Mouse (Mus musculus) stomach, embryonic 16.5 days (tissue): ENCODE results near the gene Cdh18. TPM values are rescaled to one million over a fixed set of nuclear protein-coding genes. Genes with fewer than 3 reads are reported as not detected.
"Not testable (repeated sequence)": the region's sequence is repeated elsewhere in the genome, so short reads cannot be mapped to it uniquely, and the experiment has no call there.

Experiments used
- ATAC-seq: fragments of 200-750 bp; cut with Nextera tagmentation; 2 replicates; pipeline ENCODE4 v1.8.0; 2017; ENCODE audit warnings: moderate number of reproducible peaks, moderate TSS enrichment; ENCODE audit not compliant: insufficient read depth, low FRiP score
- H3K27ac ChIP-seq: fragments of 300-500 bp; sonication (generic); 2 replicates; pipeline ENCODE4 v1.5.1; 2014; ENCODE audit warnings: low read length
- H3K27me3 ChIP-seq: fragments of 300-500 bp; sonication (generic); 2 replicates; pipeline ENCODE4 v1.6.1; 2014; ENCODE audit warnings: low read length, control low read depth, mixed read lengths; ENCODE audit not compliant: control insufficient read depth, insufficient read depth
- H3K36me3 ChIP-seq: fragments of 300-500 bp; sonication (generic); 2 replicates; pipeline ENCODE4 v1.6.1; 2014; ENCODE audit warnings: low read length; ENCODE audit not compliant: control insufficient read depth, insufficient read depth
- H3K4me1 ChIP-seq: fragments of 300-500 bp; sonication (generic); 2 replicates; pipeline ENCODE4 v1.6.1; 2014; ENCODE audit warnings: low read length, control low read depth, mixed read lengths; ENCODE audit not compliant: control insufficient read depth, insufficient read depth
- H3K4me2 ChIP-seq: fragments of 300-500 bp; sonication (generic); 2 replicates; pipeline ENCODE4 v1.6.1; 2014; ENCODE audit warnings: low read depth, low read length, mixed read lengths
- H3K4me3 ChIP-seq: fragments of 300-500 bp; sonication (generic); replicated peaks from 2 replicates; pipeline ENCODE4 v1.5.1; 2014; ENCODE audit warnings: mild to moderate bottlenecking, low read length
- H3K9ac ChIP-seq: fragments of 300-500 bp; sonication (generic); 2 replicates; pipeline ENCODE4 v1.6.1; 2014; ENCODE audit warnings: low read length
- H3K9me3 ChIP-seq: fragments of 300-500 bp; sonication (generic); replicated peaks from 2 replicates; pipeline ENCODE4 v1.6.1; 2016; ENCODE audit warnings: low read length, control low read depth; ENCODE audit not compliant: control insufficient read depth
- WGBS: fragments of 180-500 bp; shearing (Covaris S2); extraction: QIAGEN DNeasy Blood & Tissue Kit; methylation state at CpG from one replicate; pipeline ENCODE4 v1.1.7; 2014; 5-methylcytosine and 5-hydroxymethylcytosine counted together
- polyA plus RNA-seq: library from polyadenylated mRNA; unstranded; fragments of >200 nt; fragmentation: Nextera tagmentation; extraction: Ambion mirVana; gene quantifications from 2 replicates; pipeline ENCODE4 v1.2.1, GENCODE M21; 2015

Cdh18 gene
- polyA plus RNA-seq, 1 experiment from 2014 or later: 1.8 TPM

DNA sequence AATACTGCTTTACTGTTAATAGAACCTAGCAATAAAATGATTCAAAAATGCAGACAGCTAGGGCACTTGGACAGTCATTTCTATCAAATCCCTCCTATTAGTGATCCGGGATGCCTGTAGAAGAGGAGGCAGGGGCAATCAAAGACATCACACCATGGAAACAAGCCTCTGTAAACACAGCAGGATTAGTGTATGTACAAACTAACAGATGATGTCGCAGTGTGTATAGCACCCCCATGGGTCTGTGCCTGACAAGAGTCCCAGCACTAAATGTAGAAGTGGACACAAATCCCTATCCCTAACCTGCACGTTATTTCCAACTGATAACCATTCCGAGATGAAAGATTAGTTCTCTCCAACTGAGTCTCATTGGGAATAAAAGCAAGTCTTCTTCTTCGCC lies 547.8 kb downstream of the Cdh18 start:
- Histone ChIP-seq H3K4me2 (no peak overlapping the region), H3K4me1 (no peaks in the 10 kb centered on the region), H3K27me3 (no peaks in the 10 kb centered on the region), H3K9ac (no peak overlapping the region), H3K9me3 (no peaks in the 10 kb centered on the region), H3K27ac (no peak overlapping the region), H3K4me3 (no peak overlapping the region), H3K36me3 (no peaks in the 10 kb centered on the region)
- no peak for ATAC-seq
- 73% methylated on average over 5 of the region's 5 CpGs for WGBS

DNA sequence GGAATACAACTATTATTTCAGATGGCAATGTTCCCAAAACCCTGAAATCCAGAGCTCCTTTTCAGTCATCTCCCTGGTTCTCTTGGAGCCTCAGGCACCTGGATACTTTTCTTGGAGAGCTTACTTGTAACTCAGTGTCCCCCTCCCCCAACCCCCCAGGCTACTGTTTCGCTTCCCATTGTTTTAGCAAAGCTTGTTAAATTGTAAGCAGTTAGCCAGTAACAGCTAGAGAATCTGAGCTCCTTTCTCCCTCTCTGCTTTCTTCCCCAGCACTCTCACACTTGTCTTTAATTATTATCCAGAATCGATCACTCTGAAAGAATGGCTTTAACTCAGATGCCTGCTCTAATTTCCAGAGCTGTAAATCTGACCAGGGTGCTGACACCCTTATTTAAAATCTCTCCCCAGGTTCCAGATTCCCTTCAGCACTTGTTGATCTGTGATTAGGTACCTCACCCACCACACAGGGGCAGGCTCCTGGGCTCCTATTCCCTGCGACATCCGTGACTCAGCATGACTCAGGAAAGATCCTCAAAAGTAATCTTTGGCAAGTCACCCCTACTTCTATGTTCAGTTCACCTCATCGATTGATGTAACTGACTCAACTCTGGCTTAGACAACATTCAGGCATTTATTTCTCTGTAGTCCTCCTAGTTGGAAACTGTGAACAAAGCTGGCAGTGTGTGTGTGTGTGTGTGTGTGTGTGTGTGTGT lies 556.0 kb downstream of the Cdh18 start:
- no peak for ATAC-seq

DNA sequence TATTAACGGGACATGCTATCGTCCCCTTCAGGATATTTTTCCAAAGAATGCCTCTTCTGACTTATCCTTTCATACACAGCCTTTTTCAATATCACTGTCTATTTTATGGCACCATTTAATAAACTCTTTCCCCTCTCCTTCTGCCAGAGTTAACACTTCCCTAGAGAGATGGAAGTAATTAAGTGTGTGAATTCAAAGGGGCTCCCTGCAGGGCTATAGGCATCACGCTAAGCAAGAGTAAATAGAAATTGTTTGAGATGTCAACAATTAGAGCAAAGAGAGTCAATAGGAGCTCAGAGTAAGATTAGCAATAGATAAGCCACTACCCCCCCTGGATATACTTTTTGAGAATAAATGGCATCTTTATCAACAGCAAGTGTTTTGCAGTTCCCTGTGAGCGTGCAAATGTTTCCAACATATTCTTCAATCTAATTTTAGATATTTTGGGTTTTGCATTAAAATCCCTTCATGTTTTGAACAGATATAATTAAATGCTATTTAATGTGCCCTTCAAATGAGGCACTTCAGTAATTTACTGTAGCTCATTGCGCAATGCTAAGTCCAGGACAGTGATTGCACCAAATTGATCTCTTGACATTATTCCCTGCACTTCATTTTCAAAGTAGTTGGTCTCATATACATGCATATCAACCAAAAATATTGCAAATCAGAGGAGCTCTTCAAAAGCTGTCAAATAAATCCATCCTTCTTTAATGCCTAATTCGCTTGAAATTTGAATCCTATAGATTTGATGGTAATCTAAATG lies 586.3 kb downstream of the Cdh18 start:
- no peaks in the 10 kb centered on the region for H3K27me3 ChIP-seq
- H3K4me2 ChIP-seq: no peak overlapping the region
- H3K36me3 ChIP-seq: no peaks in the 10 kb centered on the region
- H3K9me3 ChIP-seq: no peaks in the 10 kb centered on the region
- H3K4me3 ChIP-seq: no peak overlapping the region
- WGBS: 72% methylated on average over 6 of the region's 6 CpGs
- H3K9ac ChIP-seq: no peak overlapping the region
- no peaks in the 10 kb centered on the region for H3K4me1 ChIP-seq
- no peak for ATAC-seq
- no peak overlapping the region for H3K27ac ChIP-seq

More for the DNA sequence above, 556.0 kb downstream of the Cdh18 start:
- Histone ChIP-seq H3K36me3 (no peaks in the 10 kb centered on the region), H3K9ac (no peak overlapping the region), H3K4me3 (no peak overlapping the region), H3K27me3 (no peaks in the 10 kb centered on the region), H3K27ac (no peak overlapping the region), H3K4me1 (no peaks in the 10 kb centered on the region), H3K4me2 (no peak overlapping the region), H3K9me3 (no peaks in the 10 kb centered on the region)
- WGBS: 43% methylated on average over 5 of the region's 5 CpGs

DNA sequence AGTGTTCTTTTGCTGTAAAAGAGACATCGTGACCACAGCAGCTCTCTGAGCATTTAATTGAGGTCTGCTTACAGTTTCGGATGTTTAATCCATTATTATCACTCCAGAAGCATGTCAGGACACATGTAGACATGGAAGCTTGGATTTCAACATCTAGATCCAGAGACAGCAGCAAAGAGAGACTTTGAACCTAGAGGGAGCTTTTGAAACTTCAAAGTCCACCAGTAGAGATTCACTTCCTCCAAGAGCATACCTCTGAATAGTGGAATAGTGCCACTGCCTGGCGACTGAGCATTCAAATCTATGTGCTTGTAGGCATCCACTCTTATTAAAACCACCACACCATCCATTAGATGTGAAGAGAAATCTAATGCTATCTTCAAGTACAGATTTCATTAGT lies 588.1 kb downstream of the Cdh18 start:
- 77% methylated on average over 3 of the region's 3 CpGs for WGBS
- Histone ChIP-seq H3K27ac (no peak overlapping the region), H3K9ac (no peak overlapping the region), H3K27me3 (no peaks in the 10 kb centered on the region), H3K4me1 (no peaks in the 10 kb centered on the region), H3K4me2 (no peak overlapping the region), H3K36me3 (no peaks in the 10 kb centered on the region), H3K9me3 (no peaks in the 10 kb centered on the region), H3K4me3 (no peak overlapping the region)
- no peak for ATAC-seq

DNA sequence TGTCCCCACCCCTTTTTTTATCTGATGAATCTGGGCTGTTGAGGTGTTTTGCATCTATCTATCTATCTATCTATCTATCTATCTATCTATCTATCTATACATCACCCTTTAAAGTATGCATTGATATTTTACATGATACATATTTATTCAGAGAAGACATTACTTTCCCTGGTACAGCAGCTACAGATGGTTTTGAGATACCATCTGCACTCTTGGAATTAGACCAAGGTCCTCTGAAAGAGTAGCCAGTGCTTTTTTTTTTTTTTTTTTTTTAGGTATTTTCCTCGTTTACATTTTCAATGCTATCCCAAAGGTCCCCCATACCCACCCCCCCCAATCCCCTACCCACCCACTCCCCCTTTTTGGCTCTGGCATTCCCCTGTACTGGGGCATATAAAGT lies 594.1 kb downstream of the Cdh18 start:
- H3K4me3 ChIP-seq, H3K4me2 ChIP-seq, H3K27me3 ChIP-seq, ATAC-seq, H3K36me3 ChIP-seq, H3K9ac ChIP-seq, H3K9me3 ChIP-seq, H3K27ac ChIP-seq, H3K4me1 ChIP-seq: not testable (repeated sequence)
- no CpG with 5 or more reads among the region's 1 CpGs for WGBS

DNA sequence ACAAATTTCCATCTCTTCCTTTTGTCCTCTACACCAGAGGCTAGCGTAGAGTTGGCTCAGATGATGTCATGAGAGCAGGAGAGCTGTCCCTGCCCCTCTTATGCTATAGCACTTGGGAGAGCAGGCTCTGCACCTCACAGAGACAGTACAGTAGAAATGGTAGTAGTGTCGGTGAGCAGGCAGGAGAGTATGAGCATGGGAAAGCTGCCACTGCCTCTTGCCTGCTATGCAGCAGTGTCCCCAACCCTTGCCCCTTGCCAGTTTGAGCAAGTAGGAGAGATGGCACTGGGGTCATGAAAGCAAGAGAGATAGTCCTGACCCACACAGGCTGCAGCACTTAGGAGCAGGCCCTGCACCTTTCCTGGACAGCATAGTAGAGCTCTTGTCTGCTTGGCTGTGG lies 607.1 kb downstream of the Cdh18 start:
- WGBS: 82% methylated on average over 2 of the region's 2 CpGs
- no peaks in the 10 kb centered on the region for H3K4me1 ChIP-seq
- no peaks in the 10 kb centered on the region for H3K27me3 ChIP-seq
- H3K27ac ChIP-seq: no peak overlapping the region
- no peak overlapping the region for H3K4me2 ChIP-seq
- no peaks in the 10 kb centered on the region for H3K36me3 ChIP-seq
- no peak for ATAC-seq
- H3K9me3 ChIP-seq: no peaks in the 10 kb centered on the region
- H3K9ac ChIP-seq: no peak overlapping the region
- no peak overlapping the region for H3K4me3 ChIP-seq

DNA sequence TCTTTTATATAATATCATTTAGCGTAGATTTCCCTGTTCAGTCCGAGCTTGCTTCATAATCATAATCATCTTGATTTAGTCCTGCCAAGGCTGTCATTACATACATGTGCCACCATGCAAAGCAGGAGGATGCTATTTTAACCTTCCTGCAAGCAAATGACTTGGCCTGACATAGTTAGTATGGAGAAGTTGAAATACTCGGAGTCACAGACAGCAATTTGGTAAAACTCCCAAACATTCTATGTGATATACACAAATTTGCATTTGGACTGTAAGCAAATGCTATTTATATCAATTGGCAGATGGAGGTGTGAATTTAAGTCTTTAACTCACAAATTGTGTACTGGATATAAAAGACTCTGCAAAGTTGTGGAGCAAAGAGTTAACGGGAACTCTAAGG lies 616.0 kb downstream of the Cdh18 start:
- no peak overlapping the region for H3K4me3 ChIP-seq
- H3K27ac ChIP-seq: no peak overlapping the region
- ATAC-seq: no peak
- no peaks in the 10 kb centered on the region for H3K9me3 ChIP-seq
- H3K4me2 ChIP-seq: no peak overlapping the region
- H3K36me3 ChIP-seq: no peaks in the 10 kb centered on the region
- no peaks in the 10 kb centered on the region for H3K4me1 ChIP-seq
- 77% methylated on average over 4 of the region's 4 CpGs for WGBS
- no peaks in the 10 kb centered on the region for H3K27me3 ChIP-seq
- H3K9ac ChIP-seq: no peak overlapping the region

DNA sequence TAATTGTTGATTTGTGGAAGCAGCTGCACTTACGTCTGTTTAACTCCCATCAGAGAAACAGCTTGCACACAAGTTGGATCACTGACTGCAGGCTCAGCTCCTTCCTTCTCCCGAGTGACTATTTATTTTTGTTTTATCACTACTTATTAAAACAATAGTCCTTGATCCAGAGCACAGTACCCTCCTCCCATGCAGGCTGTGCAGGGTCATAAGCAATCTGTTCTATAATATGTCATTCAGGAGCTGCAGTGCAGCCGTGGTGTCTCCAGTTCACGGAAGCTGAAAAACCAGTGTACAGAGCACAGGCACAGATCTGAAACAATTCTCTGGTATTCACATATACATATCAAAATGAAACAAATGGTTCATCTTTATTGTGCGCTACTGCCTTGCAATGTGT lies 625.8 kb downstream of the Cdh18 start:
- no peaks in the 10 kb centered on the region for H3K4me1 ChIP-seq
- no peak overlapping the region for H3K9ac ChIP-seq
- WGBS: 46% methylated on average over 5 of the region's 5 CpGs
- no peaks in the 10 kb centered on the region for H3K27me3 ChIP-seq
- no peak overlapping the region for H3K4me2 ChIP-seq
- no peaks in the 10 kb centered on the region for H3K36me3 ChIP-seq
- no peak overlapping the region for H3K4me3 ChIP-seq
- ATAC-seq: no peak
- no peak overlapping the region for H3K27ac ChIP-seq
- H3K9me3 ChIP-seq: no peaks in the 10 kb centered on the region

DNA sequence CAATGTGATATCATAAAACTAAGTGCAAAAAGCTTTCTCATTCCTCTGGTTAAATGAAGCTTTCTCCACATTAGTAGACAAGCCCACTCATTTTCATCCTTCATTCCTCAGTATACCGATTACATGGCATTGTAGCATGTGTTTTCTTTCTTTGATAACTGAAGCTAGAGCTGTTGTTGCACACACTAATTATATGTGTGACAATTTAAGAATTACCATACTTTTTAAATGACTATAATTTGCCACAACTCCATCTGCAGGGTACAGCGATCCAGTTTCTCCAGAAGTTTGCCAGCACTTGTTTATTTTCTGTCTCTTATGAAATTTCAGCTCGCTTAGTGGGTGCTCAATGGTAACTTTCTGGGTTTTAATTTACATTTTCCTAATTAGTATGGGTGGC lies 663.2 kb downstream of the Cdh18 start:
- Histone ChIP-seq H3K36me3 (no peaks in the 10 kb centered on the region), H3K4me1 (no peaks in the 10 kb centered on the region), H3K9ac (no peak overlapping the region), H3K9me3 (no peaks in the 10 kb centered on the region), H3K4me2 (no peak overlapping the region), H3K27me3 (no peaks in the 10 kb centered on the region), H3K4me3 (no peak overlapping the region), H3K27ac (no peak overlapping the region)
- no peak for ATAC-seq
- 88% methylated on average over 3 of the region's 3 CpGs for WGBS
